12 mouse cellular contexts compared by ENCODE assay signal in the genomic region with DNA sequence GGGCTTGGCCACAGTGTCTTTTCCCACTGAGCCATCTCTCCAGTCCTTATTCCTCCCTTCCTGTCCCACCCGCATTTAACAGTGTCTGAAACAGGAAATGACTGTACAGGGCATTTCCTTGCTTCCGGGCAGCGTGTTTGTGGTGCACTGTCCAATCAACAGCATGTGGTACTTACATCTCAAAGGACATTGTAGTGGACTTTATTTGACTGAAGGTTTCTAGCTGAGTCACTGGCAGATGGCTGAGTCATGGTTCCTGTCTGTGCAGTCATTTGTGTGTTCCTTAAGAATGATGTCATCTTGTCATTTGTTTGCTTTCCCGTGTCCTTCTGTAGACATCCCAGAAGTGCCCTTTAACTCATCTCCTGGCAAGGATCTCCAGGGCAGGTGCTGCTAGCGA. TPM values are rescaled to one million over a fixed set of nuclear protein-coding genes. Genes with fewer than 3 reads are reported as not detected.
DNase-seq lines count a peak whose midpoint lies in the region; ATAC-seq lines count a peak whose summit lies in the region.
"Had no signal": no experiment of that assay in that cellular context is flagged by ENCODE, and none has a peak within 500 bp of the region (broad histone marks: within the 10 kb centered on the region; RNA-seq: fewer than 3 reads in every experiment).

No protein-coding gene starts in this region.

- no peak overlapping the region for H3K4me3 ChIP-seq in embryonic facial prominence, embryonic 11.5 days (ENCODE audit: low read depth, low read length)
- H3K4me3 ChIP-seq in embryonic facial prominence, embryonic 10.5 days: no peak overlapping the region
- no peak overlapping the region for H3K4me3 ChIP-seq in liver, embryonic 12.5 days
- H3K4me3 ChIP-seq: left cerebral cortex, adult 2 months; midbrain, embryonic 13.5 days had no signal

- H3K27me3 ChIP-seq in embryonic facial prominence, embryonic 11.5 days (ENCODE audit: control insufficient read depth, insufficient read depth, low read length): no peaks in the 10 kb centered on the region
- no peaks in the 10 kb centered on the region for H3K27me3 ChIP-seq in embryonic facial prominence, embryonic 10.5 days (replicated peaks; ENCODE audit: low read depth, poor library complexity, severe bottlenecking)
- no peaks in the 10 kb centered on the region for H3K27me3 ChIP-seq in liver, embryonic 12.5 days (replicated peaks)

- ATAC-seq in embryonic facial prominence, embryonic 11.5 days (replicated peaks; ENCODE audit: insufficient number of reproducible peaks, low FRiP score, low TSS enrichment, low read depth): no peak
- ATAC-seq in liver, embryonic 12.5 days: no peak
- ATAC-seq: CD4-positive, CD25-positive, alpha-beta regulatory T cell, adult 4 months; midbrain, embryonic 13.5 days had no signal

- H3K4me2 ChIP-seq in embryonic facial prominence, embryonic 11.5 days (ENCODE audit: low read depth, low read length): no peak overlapping the region
- no peak overlapping the region for H3K4me2 ChIP-seq in liver, embryonic 12.5 days
- H3K4me2 ChIP-seq: midbrain, embryonic 13.5 days had no signal

- H3K4me1 ChIP-seq in embryonic facial prominence, embryonic 11.5 days (ENCODE audit: control insufficient read depth, insufficient read depth, low read length): no peaks in the 10 kb centered on the region
- H3K4me1 ChIP-seq in embryonic facial prominence, embryonic 10.5 days: peaks cover 24% of the 10 kb centered on the region
- no peaks in the 10 kb centered on the region for H3K4me1 ChIP-seq in liver, embryonic 12.5 days
- H3K4me1 ChIP-seq: midbrain, embryonic 13.5 days had no signal

- DNase-seq in embryonic facial prominence, embryonic 11.5 days (ENCODE audit: low spot score): peak; percentile 32
- no peak for DNase-seq in embryonic facial prominence, embryonic 10.5 days (ENCODE audit: low spot score)
- peak; percentile 10 for DNase-seq in liver
- DNase-seq in adrenal gland, postnatal 14 days: peak; percentile 55
- peak; percentile 3 for DNase-seq in lung, postnatal 36 days
- DNase-seq in layer of hippocampus, adult 11-12 months (ENCODE audit: low spot score): no peak
- DNase-seq in spleen, postnatal 4 days (ENCODE audit: low spot score in 2 of 2): no peak
- DNase-seq: right cerebral cortex, postnatal 25 days had no signal

- no peak overlapping the region for H3K9ac ChIP-seq in embryonic facial prominence, embryonic 11.5 days (replicated peaks; ENCODE audit: low read length)
- no peak overlapping the region for H3K9ac ChIP-seq in liver, embryonic 12.5 days
- H3K9ac ChIP-seq: midbrain, embryonic 13.5 days had no signal

- no peak overlapping the region for H3K27ac ChIP-seq in embryonic facial prominence, embryonic 11.5 days (replicated peaks; ENCODE audit: low read depth, low read length)
- H3K27ac ChIP-seq in embryonic facial prominence, embryonic 10.5 days (replicated peaks): no peak overlapping the region
- no peak overlapping the region for H3K27ac ChIP-seq in liver, embryonic 12.5 days
- H3K27ac ChIP-seq: left cerebral cortex, adult 2 months; midbrain, embryonic 13.5 days had no signal

- WGBS in embryonic facial prominence, embryonic 11.5 days: 67% methylated on average over 5 of the region's 5 CpGs
- 76% methylated on average over 5 of the region's 5 CpGs for WGBS in embryonic facial prominence, embryonic 10.5 days
- 32% methylated on average over 5 of the region's 5 CpGs for WGBS in liver, embryonic 12.5 days (ENCODE audit: insufficient replicate concordance)

- H3K36me3 ChIP-seq in embryonic facial prominence, embryonic 11.5 days (replicated peaks; ENCODE audit: control insufficient read depth, insufficient read depth, low read depth, low read length): no peaks in the 10 kb centered on the region
- H3K36me3 ChIP-seq in embryonic facial prominence, embryonic 10.5 days (replicated peaks): no peaks in the 10 kb centered on the region
- no peaks in the 10 kb centered on the region for H3K36me3 ChIP-seq in liver, embryonic 12.5 days
- H3K36me3 ChIP-seq: midbrain, embryonic 13.5 days had no signal

- H3K9me3 ChIP-seq in embryonic facial prominence, embryonic 11.5 days (replicated peaks; ENCODE audit: control insufficient read depth, low read length): no peaks in the 10 kb centered on the region
- no peaks in the 10 kb centered on the region for H3K9me3 ChIP-seq in embryonic facial prominence, embryonic 10.5 days
- no peaks in the 10 kb centered on the region for H3K9me3 ChIP-seq in liver, embryonic 12.5 days (replicated peaks)
- H3K9me3 ChIP-seq: midbrain, embryonic 13.5 days had no signal

RNA-seq across cellular contexts. Expression of a gene that starts 50.2 kb away (rescaled TPM):
- polyA plus RNA-seq in embryonic facial prominence, embryonic 11.5 days (2014; fragmentation: Nextera tagmentation; extraction: Ambion mirVana): 38.6 and 41.5 TPM in 2 replicates
- polyA plus RNA-seq in embryonic facial prominence, embryonic 10.5 days (2016; fragmentation: Nextera tagmentation; extraction: Ambion mirVana): 39.7 and 47.1 TPM in 2 replicates
- polyA plus RNA-seq in liver, embryonic 12.5 days (2016; fragmentation: Nextera tagmentation; extraction: Ambion mirVana): 1.9 and 2.0 TPM in 2 replicates
- 10.9 and 12.6 TPM in 2 replicates for total RNA-seq in adrenal gland, postnatal 14 days (2021)

Comparison
In these comparisons a context has a peak if more than half of its experiments do, and no peak if none do; other contexts are left out.
1. DNase-seq: peak in embryonic facial prominence, embryonic 11.5 days (single experiment), liver (single experiment), adrenal gland, postnatal 14 days (single experiment) and lung, postnatal 36 days (single experiment); none in embryonic facial prominence, embryonic 10.5 days (single experiment), layer of hippocampus, adult 11-12 months (single experiment) and spleen, postnatal 4 days (0 of 2).
2. RNA of a gene that starts 50.2 kb away (polyA plus RNA-seq): 39.7 to 47.1 TPM in embryonic facial prominence, embryonic 10.5 days and 38.6 to 41.5 TPM in embryonic facial prominence, embryonic 11.5 days; 1.9 to 2.0 TPM in liver, embryonic 12.5 days; every median in the first group is over 10 times any median in the second.